Mouse (Mus musculus) adrenal gland, adult 8-10 months (tissue): ENCODE data around the gene Tdpoz1. TPM values are rescaled to one million over a fixed set of nuclear protein-coding genes. Genes with fewer than 3 reads are reported as not detected.
"Not testable (repeated sequence)": the region's sequence is repeated elsewhere in the genome, so short reads cannot be mapped to it uniquely, and the experiment has no call there.

Experiments
- DNase-seq: peaks from one replicate; pipeline ENCODE4 v3.0.0; 2022
- total RNA-seq, 4 experiments: library from RNA; stranded (reverse); gene quantifications; 2 replicates each; pipeline ENCODE4 v1.2.4; 2022

Gene Tdpoz1
- total RNA-seq = not detected

- DNase-seq = not testable (repeated sequence)
Observed at GRCm38 (mm10) chr3:93676210-93676609, at the start of gene Tdpoz1. Gene Tdpoz1, minus strand, starts transcription at chr3:93676310.

- DNase-seq = not testable (repeated sequence)
Observed at GRCm38 (mm10) chr3:93708969-93709637, 33.0 kb upstream of the Tdpoz1 start.

- not testable (repeated sequence) for DNase-seq
Observed at GRCm38 (mm10) chr3:93692970-93693369, 16.9 kb upstream of the Tdpoz1 start, which contains the start of gene Gm37596. Gene Gm37596, minus strand, starts transcription at chr3:93693070.

GRCm38 (mm10) chr3:93670805-93671503 is 5.2 kb downstream of the Tdpoz1 start:
- not testable (repeated sequence) for DNase-seq

GRCm38 (mm10) chr3:93654260-93654659 is 21.9 kb downstream of the Tdpoz1 start:
- DNase-seq = no peak

- no peak for DNase-seq
Observed at GRCm38 (mm10) chr3:93652586-93652985, 23.5 kb downstream of the Tdpoz1 start, which contains the start of gene Tdpoz2. Gene Tdpoz2, minus strand, starts transcription at chr3:93652686.

GRCm38 (mm10) chr3:93630917-93631714 is 45.0 kb downstream of the Tdpoz1 start:
- not testable (repeated sequence) for DNase-seq

Other genes with a start within 250 kb of the Tdpoz1 start
- under 1 TPM; 0.09 to 0.56 (median 0.29) TPM for gene Tchh, start 234.0 kb downstream of the Tdpoz1 start, total RNA-seq
- gene Tchhl1, start 207.6 kb downstream of the Tdpoz1 start, total RNA-seq = 1 to 10 TPM in 1 of 4 experiments, under 1 TPM in 2, not detected in 1; 0.22 to 1.6 (median 0.94) TPM
- gene S100a11, start 155.8 kb downstream of the Tdpoz1 start, total RNA-seq = 100 to 1,000 TPM; 161 to 194 (median 182) TPM
- 100 to 1,000 TPM; 108 to 159 (median 130) TPM for gene S100a10, start 121.2 kb downstream of the Tdpoz1 start, total RNA-seq
- gene Tdpoz2, start 23.6 kb downstream of the Tdpoz1 start, total RNA-seq = not detected
- not detected for gene Gm37596, start 16.8 kb upstream of the Tdpoz1 start, total RNA-seq
- not detected for gene Gm5773, start 96.7 kb upstream of the Tdpoz1 start, total RNA-seq
- not detected for gene Tdpoz4, start 120.1 kb upstream of the Tdpoz1 start, total RNA-seq
- not detected for gene Tdpoz3, start 149.7 kb upstream of the Tdpoz1 start, total RNA-seq